Mouse (Mus musculus) embryo, embryonic 9.5 days (tissue): ENCODE results near the gene Gm11627.

Source experiments
- DNase-seq: peaks from one replicate; pipeline ENCODE4 v3.0.0-alpha.2; 2017; ENCODE audit errors: extremely low spot score

The Gm11627 gene

DNA sequence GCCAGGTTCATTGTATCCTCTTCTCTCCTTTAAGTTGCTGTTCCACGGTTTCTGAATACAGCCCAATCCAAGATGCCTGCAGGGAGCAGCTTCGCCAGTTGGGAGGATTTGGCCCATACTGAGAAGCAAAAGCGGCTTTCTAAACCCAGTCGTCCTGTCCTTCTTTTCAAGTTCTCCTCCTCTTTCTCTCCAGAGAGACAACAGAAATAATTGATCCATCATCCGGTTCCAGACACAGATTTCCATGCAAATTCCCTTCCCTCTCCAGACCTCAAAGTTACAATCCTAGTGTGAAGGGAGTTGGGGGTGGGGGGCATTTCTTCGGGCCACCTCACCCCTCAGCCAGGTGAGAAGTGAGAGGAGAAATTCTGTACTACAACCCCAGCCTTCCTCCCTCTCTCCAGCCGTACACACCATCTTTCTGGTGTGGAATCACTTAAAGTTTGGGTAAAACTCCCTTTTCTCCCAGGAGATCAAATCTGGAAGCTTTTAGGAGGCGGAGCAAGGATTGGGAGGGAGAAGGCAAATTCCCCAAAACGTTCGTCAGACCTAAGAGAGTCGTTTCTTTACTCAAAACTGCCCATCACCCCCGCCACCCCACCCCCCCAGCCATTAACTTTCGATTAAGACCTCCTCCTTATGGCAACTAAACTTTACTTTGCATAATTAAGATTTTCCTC is 23.7 kb upstream of the Gm11627 start:
- peak; percentile 86 for DNase-seq

DNA sequence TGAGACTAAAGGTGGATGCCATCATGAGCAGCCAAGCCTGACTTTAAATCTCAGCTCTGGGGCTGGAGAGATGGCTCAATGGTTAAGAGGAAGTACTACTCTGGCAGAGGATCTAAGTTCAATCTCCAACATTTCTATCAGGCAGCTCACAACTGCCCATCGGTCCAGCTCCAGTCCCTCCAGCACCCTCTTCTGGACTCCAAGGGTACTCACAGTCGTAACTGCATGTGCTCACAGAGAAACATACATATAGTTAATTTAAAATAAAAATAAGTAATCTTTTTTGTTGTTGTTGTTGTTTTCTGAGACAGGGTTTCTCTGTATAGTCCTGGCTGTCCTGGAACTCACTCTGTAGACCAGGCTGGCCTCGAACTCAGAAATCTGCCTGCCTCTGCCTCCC is 20.7 kb upstream of the Gm11627 start:
- no peak for DNase-seq

DNA sequence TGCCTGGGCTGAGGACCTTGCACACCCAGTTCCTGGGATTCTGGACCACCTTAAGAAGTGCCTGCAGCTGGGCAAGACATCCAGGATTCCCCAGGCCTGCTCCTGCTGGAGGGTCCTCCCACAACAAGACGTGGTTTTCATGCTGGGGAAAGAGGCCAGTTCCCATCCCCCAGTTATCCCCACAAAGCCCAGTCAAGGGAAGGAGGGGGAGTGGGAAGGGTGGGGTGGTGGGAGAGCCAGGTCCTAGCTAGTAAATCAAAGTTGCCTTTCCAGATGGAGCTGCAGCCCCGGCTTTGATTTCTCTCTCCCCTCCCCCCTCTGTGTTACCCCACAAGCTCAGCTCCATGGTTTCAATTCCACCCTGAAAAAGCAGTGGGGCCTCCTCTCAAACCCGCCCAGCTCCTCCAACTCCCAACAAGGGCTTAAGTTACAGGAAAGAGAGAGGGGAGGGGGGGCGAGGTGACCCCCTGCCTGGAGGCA is 16.1 kb upstream of the Gm11627 start:
- DNase-seq = peak; percentile 80

DNA sequence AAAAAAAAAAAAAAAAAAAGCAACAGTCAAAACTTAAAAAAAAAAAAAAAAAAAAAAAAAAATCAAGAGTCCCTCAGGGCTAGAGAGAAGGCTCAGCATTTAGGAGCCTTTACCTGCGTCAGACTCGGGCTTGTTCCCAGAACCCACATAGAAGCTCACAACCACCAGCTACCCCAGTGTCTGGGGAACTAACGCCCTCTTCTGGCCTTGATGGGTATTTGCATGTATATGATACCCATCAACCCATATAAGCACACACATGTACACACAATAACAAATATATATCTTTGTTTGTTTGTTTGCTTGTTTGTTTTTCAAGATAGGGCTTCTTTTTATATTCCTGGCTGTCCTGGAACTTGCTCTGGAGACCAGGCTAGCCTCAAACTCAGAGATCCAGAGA is 8.3 kb upstream of the Gm11627 start:
- no peak for DNase-seq

DNA sequence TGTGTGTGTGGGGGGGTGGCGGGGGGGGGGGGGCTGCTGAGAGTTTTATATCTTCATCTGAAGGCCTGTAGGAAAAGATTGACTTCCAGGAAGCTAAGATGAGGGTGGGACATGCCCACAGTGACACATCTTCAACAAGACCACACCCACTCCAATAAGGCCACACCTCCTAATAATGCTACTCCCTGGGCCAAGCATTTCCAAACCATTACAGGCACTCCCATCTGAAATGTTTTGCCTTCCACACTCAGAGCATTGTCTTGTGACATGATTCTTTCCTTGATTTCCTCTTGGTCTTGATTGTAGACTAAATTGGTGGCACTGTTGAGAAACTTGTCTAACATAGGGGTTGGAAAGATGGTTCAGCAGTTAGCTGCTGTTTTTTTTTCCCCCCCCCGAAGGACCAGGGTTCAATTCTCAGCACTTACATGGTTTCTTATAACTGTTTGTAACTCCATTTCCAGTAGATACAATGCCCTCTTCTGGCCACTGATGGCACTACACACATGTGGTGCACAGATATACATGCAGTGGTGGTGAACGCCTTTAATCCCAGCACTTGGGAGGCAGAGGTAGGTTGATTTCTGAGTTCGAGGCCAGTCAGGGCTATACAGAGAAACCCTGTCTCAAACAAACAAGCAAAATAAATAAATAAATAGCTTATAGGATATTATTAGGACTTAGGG is 7.3 kb upstream of the Gm11627 start:
- no peak for DNase-seq

DNA sequence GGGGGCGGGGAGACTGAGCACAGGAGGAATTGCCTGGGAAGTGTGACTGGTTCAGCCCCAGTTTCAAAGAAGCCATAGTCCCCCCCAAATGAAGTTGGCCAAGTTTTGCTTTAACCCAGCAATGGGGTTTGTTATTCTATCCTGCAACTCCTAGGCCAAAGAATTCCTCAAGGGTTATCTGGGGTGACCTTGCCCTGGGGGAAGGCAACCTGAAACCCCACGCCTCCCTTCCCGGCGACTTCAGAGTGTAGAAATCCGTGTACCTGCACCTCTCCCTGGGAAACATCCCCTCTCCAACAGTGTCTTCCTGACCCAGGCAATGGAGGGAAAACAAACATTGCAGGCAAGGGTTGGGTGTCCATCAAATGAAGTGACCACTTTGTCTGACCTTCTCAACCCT is 3.5 kb upstream of the Gm11627 start:
- peak; percentile 59 for DNase-seq

DNA sequence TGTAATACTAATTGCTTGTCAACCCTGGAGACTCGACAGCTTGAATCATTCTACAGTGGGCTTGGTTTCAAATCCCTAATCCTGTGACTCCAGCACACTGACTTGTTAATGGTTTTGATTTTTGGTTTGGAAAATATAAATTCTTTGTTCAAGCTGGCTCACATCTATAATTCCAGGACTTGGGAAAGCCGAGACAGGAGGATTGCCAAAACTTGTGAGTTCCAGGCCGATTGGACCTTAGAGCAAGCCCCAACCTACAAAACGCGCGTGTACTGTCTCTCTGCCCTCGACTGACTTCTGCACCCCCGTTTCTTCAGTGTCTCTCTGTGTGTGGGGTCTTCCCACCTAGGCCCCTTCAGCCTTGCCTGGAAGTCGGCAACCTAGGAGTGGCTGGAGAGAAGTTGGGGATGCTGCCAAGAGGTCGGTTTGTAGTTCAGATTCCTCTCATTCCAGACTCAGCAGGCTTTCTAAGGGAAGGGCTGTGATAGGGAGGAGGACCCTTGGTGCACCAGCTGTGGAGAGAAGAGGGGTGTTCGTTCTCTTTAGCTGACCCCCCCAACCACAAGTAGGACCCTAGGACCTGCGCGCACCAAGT is 2.9 kb upstream of the Gm11627 start:
- DNase-seq = peak; percentile 48

DNA sequence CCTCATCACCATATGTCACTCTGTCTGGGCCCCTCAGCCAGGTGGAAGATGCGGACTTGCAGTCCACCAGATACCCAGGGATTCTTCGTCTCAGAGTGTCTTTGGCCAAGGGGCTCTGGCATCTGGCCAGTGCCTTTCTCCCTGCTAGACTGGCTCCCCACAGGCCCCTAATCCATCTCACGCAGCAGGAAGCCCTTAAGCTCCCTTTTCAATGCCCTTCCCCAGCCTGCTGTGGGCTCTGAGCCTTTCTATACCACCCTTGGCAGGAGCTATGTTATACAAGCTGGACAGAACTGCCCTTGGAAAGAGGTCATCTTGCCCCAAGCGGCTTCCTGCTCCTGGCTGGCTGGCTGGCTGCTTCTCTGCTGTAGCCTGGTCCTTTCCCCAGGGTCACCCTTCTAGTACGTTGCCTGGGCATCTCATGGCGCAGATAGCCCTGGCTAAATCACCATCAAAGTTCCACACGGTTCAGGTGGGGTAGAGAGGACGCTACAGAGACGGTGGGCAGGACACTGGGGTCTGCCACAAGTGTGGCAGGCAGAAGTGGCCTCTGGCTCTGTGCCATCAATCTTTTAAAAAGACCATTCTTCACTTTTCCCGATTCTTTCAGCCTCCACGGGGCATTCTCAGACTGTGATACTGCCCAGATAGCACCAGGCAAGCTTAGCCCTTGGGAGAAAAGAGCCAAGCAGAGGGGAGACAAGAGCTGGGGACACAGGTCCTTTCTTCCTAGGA is 2.2 kb upstream of the Gm11627 start:
- no peak for DNase-seq

DNA sequence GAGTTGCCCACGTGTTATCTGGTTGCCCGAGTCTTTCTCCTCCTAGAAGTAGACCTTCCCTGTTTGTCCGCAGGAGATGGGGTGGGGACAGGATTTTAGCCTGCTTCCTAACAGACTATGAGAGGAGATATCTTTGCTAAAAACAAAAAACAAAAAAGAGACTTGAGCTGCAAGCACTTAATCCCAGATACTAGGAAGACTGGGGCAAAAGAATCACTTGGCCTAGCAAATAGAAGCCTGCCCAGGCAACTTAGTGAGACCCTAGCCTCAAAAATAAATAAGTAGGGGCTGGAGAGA is 721 bp upstream of the Gm11627 start:
- no peak for DNase-seq

DNA sequence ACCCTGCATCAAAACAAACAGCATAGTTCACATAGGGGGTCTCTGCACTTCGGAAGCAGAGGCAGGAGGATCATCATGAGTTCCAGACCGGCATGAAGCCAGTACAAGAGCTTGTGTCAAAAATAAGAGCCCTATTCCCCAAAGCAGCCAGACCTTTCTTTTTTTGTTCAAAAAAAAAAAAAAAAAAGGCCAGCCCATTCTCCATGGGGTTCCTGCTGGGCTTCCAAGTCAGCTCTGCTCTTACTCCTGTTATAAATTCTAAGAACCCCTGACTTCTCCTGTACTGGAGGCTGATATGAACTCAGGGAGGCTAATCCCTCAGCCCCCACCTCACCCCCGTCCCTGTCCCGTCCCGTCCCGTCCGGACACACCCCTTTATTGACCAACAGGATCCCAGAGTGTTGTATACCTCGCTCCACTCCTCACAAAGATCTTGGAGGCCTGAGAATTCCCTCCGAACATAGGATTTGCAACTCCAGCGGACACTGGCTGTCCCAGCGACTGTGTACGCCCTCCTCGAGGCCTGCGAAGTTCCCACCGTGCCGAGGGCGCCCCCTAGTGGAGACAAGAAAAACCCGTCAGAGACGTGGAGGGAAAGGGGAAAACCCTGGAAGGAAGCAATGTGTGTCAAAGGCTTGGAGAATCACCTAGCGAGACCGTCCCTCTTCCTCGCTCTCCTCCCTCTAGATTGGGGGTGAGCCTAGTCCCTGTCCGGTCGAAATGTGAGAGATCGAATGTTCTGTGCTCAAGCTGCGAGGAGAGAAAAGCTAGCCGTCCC is 731 bp downstream of the Gm11627 start:
- peak; percentile 89 for DNase-seq

DNA sequence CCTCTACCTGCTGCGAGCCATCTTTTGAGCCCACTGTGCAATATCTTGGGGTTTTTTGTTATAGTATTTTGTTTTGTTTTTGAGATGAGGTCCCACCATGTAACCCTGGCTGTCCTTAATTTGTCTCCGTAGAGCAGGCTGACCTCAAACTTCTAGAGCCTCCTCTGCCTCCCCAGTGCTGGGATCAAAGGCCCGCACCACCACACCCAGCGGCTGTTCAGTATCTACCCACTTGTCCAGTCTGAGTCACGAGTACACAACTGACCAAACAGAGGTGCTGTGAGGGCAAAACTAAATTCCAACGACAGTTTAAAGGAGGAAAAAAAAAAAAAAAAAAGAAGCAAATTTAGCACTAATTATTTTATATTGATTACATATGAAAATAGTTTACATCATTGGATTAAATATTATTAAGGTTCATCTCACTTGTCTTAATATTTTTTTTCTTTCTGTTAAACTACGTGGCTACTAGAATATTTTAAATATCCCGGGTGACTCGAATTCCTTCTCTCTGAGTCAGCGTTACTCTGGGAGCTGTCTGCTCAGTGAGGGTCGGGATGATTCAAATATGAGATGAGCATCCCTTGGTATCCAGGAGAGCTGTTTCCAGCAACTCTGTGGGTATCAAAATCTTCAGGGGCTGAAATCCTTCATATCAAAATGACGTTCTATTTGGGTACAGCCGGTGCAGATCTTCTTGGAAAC is 3.1 kb downstream of the Gm11627 start:
- no peak for DNase-seq

DNA sequence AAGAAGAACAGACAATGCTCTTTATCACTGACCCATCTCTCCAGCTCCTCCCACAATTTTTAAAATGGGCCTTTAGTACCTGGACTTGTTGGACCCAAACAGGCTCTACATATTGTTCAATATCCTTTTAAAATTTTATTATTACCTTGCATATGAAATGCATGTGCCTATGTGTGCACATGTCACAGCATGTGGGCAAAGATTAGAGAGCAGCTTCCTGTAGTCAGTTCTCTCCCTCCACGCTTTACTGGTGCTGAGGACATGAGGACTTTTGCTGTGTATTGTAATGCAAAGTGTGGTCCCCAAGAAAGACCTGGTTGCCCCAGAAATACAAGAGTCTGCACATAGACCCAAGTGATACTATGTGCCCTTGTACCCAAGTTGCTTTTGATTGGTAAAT is 4.2 kb downstream of the Gm11627 start:
- DNase-seq = no peak

DNA sequence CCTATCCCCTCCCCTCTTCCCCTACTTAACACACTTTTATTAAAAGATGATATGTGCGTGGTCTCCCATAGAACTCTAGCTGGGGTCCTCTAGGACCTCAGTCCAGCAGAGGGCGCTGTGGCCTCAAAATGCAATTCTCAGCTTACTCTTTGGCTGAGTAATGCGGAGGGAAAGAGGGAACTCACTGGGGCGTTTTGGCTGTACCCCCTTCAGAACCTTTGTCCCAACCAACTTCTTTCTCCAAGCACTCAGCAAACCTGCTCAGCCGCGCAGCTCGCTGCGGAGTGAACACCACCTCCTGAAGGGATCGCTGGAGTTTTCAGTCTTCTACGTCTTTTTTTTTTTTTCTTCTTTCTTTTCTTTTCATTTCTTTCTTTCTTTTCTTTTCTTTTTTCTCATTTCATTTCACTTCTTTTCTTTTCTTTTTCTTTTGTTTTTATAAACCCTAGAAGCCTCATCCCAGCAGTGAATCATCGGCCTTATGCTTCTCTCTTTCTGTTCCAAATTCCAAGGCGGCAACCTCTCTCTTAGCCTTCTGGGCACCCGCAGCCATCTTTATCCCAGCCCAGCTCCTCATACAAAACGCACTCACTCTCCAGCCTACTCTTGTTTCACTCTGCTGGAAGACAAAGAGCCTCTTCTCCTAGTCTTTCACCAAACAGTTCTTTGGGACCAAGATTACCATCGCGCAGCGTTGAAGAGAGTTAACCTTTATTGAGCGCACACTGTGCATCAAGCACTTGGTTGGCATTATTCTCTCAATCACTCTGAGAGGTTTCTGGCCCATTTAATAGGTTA is 6.2 kb downstream of the Gm11627 start:
- DNase-seq = peak; percentile 91

DNA sequence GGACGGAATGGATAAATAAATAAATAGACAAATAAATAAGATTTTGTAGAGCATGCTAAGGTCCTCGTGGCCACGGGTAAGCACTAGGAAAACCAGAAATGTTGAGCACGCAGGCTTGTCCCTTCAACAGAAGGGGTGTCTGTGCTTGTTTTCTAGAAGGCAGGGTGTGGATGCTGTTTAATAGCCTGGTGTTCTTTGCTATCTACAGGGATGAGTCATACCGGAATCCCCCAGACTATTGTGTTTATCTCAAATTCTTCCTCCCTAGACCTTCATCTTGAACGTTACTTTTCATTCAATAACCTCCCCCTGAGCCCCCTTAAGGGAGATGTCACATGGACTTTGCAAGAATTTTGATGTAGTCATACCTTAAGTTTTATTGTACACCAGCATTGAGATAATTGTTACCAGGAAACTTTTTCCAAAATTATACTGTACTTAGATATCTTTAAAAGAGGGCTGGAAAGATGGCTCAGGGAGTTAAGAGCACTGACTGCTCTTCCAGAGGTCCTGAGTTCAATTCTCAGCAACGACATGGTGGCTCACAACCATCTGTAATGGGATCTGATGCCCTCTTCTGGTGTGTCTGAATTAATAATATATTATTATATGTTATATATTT is 10.4 kb downstream of the Gm11627 start:
- no peak for DNase-seq

DNA sequence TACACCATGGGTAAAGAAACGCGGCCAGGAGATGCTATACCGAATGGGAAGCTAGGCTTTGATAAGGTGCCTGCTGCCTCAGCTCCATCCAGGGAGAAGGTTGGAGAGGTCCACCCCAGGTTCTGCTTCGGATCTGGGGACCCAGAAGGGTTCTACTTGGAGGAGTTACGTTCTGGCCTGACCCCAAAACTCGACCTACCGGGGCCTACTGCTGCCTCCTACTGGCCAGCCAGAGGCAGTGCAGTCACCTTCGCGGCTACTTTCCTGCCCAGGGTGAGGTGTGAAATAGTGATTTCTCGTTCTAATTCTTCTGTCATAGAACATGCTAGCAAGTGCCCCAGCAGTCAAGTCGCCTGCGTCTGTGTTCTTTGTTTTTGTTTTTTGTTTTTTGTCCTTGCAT is 11.1 kb downstream of the Gm11627 start:
- DNase-seq = no peak

DNA sequence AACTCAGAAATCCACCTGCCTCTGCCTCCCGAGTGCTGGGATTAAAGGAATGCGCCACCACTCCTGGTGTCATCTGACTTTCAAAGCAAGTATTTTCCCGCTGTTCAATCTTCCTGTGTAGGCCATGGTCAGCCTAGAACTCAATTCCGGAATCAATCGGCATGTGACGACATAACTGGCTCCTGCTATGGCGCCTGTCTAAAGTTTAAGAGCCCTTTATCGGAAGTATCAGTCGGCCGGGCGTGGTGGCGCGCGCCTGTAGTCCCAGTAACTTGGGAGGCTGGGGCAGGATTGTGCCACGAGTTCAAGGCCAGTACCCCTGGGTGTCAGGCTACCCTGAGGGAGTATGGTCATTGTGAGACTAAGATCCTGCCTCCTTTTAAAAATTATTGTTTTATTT is 11.5 kb downstream of the Gm11627 start:
- DNase-seq = no peak

DNA sequence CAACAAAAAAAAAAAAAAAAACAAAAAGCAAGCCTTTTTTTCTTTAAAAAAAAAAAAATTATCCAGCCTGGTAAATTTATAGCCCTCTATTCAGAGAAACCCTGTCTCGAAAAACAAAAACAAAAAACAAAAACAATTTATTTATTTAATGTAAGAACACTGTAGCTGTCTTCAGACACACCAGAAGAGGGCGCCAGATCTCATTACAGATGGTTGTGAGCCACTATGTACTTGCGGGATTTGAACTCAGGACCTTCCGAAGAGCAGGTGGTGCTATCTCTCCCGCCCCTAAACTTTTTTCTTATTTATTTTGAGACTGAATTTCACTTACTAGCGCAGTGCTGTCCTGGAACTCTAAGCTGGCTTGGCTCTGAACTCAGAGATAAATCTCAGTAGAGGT is 12.1 kb downstream of the Gm11627 start:
- DNase-seq = no peak

DNA sequence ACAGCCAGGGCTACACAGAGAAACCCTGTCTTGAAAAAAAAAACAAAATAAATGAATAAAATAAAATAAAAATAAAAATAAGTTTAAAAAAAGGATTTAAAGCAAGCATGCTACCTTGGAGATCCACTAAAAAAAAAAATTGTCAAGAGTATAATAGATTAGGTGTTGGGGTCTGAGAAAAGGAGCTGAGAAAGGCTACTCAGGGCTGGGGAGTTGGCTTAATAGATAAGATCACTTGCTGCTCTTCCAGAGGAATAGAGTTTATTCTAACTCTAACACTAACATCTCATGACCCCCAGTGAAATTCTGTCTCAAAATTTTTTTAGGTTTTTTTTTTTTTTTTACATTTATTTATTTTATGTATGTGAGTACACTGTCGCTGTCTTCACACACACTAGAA is 13.0 kb downstream of the Gm11627 start:
- DNase-seq = no peak

DNA sequence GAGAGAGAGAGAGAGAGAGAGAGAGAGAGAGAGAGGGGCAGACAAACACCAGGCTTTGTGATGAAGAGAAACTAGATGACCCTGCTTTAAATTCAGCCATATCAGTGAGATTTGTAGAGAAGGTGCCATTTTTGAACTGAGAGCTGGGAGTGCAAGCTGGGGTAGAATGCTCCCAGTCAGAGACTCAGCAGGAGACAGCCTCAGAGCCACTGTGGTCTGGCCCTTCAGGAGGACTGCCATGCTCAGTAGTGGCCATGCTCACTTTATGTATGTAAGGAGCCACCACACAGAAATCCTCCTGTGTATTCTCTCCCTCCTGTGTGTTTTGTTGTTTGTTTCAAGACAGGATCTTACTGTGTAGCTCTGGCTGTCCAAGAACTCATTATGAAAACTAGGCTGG is 13.5 kb downstream of the Gm11627 start:
- DNase-seq = no peak
